Mouse (Mus musculus) intestine, postnatal 0 days (tissue): ENCODE results near the gene Igf1r. TPM values are rescaled to one million over a fixed set of nuclear protein-coding genes. Genes with fewer than 3 reads are reported as not detected.

Source experiments
- ATAC-seq: fragments of 200-750 bp; cut with Nextera tagmentation; 2 replicates; pipeline ENCODE4 v1.8.0; 2017; ENCODE audit warnings: mild to moderate bottlenecking, moderate TSS enrichment, moderate library complexity
- H3K27ac ChIP-seq: fragments of 300-500 bp; sonication (generic); 2 replicates; pipeline ENCODE4 v1.5.1; 2014; ENCODE audit warnings: mild to moderate bottlenecking, low read depth, low read length, moderate library complexity
- H3K27me3 ChIP-seq: fragments of 300-500 bp; sonication (generic); replicated peaks from 2 replicates; pipeline ENCODE4 v1.6.1; 2014; ENCODE audit warnings: low read length, mixed read lengths; ENCODE audit not compliant: control insufficient read depth, insufficient read depth
- H3K36me3 ChIP-seq: fragments of 300-500 bp; sonication (generic); 2 replicates; pipeline ENCODE4 v1.6.1; 2014; ENCODE audit warnings: mild to moderate bottlenecking, moderate library complexity; ENCODE audit not compliant: control insufficient read depth, insufficient read depth
- H3K4me1 ChIP-seq: fragments of 300-500 bp; sonication (generic); replicated peaks from 2 replicates; pipeline ENCODE4 v1.6.1; 2014; ENCODE audit warnings: antibody characterized with exemption, low read length, mixed read lengths; ENCODE audit not compliant: control insufficient read depth, insufficient read depth
- H3K4me2 ChIP-seq: fragments of 300-500 bp; sonication (generic); replicated peaks from 2 replicates; pipeline ENCODE4 v1.6.1; 2014; ENCODE audit warnings: low read depth, mild to moderate bottlenecking, moderate library complexity
- H3K4me3 ChIP-seq: fragments of 300-500 bp; sonication (generic); 2 replicates; pipeline ENCODE4 v1.5.1; 2014; ENCODE audit warnings: low read depth, low read length
- H3K9ac ChIP-seq: fragments of 300-500 bp; sonication (generic); 2 replicates; pipeline ENCODE4 v1.6.1; 2014; ENCODE audit warnings: mild to moderate bottlenecking, low read depth, low read length
- H3K9me3 ChIP-seq: fragments of 300-500 bp; sonication (generic); 2 replicates; pipeline ENCODE4 v1.6.1; 2016; ENCODE audit warnings: mixed run types; ENCODE audit not compliant: control insufficient read depth
- CTCF ChIP-seq: sonication (generic); IDR thresholded peaks from 2 replicates; pipeline ENCODE4 v1.5.1; 2016; ENCODE audit warnings: low read depth, mild to moderate bottlenecking, control low read depth, antibody characterized with exemption, moderate library complexity
- WGBS: fragments of 180-500 bp; shearing (Covaris S2); extraction: QIAGEN DNeasy Blood & Tissue Kit; methylation state at CpG from one replicate; pipeline ENCODE4 v1.1.7; 2014; 5-methylcytosine and 5-hydroxymethylcytosine counted together
- polyA plus RNA-seq: library from polyadenylated mRNA; unstranded; fragments of >200 nt; fragmentation: Nextera tagmentation; extraction: Ambion mirVana; gene quantifications from 2 replicates; pipeline ENCODE4 v1.2.1, GENCODE M21; 2015

Gene Igf1r
- polyA plus RNA-seq, 1 experiment from 2014 or later, result 5.3 TPM

DNA sequence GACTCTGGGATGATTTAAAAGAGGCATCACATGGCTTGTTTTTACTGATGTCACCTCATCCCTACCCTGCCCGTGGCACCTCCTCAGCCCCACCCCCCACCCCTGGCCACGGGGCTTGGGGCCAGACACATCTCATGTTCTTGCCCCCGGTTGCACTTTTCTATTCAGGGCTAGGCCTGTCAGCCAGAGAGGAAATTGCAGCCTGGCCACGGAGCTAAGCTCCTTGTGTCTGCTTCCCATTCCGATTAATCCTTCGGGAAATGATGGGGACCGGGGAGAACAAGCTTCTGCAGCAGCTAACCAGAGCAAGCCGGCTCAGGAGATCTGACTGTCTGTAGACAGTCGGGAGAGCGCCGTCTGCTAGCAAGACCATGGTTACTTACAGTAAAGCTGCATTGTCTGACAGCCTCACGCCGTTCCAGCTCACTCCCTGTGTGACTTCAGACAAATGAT, 270.8 kb downstream of the Igf1r start:
- Histone ChIP-seq H3K9ac (no peak overlapping the region), H3K36me3 (peaks cover 35% of the 10 kb centered on the region; the same call in 1 of the 2 replicates), H3K4me3 (no peak overlapping the region), H3K4me1 (no peaks in the 10 kb centered on the region), H3K9me3 (no peaks in the 10 kb centered on the region), H3K27ac (no peak overlapping the region), H3K4me2 (no peak overlapping the region), H3K27me3 (no peaks in the 10 kb centered on the region)
- WGBS, result 58% methylated on average over 13 of the region's 13 CpGs
- no peak for TF ChIP-seq CTCF
- no peak for ATAC-seq

DNA sequence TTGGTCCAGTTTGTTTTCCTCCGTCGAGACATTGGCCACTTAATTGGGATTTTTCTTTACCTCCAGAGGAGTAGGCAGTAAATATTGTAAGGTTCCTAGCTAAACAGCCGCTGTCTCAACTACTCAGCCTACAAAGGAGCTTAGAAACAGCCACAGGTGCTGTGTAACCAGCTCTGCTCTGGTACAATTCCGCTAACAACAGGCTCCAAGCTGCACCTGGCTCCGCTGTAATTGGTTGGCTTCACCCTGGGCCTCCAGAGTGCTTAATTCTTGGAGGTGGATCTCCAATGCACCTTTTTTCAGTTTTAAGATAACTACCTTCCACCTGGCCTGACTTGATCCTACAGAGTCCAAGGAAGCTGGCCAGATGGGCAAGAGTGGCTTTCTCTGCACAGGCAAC, 271.4 kb downstream of the Igf1r start:
- ATAC-seq, result no peak
- 89% methylated on average over 5 of the region's 5 CpGs for WGBS
- H3K9me3 ChIP-seq, result no peaks in the 10 kb centered on the region
- no peak overlapping the region for H3K27ac ChIP-seq
- H3K9ac ChIP-seq, result no peak overlapping the region
- no peaks in the 10 kb centered on the region for H3K27me3 ChIP-seq
- H3K4me2 ChIP-seq, result no peak overlapping the region
- peaks cover 32% of the 10 kb centered on the region; the same call in 1 of the 2 replicates for H3K36me3 ChIP-seq
- no peak for TF ChIP-seq CTCF
- H3K4me3 ChIP-seq, result no peak overlapping the region
- H3K4me1 ChIP-seq, result no peaks in the 10 kb centered on the region

DNA sequence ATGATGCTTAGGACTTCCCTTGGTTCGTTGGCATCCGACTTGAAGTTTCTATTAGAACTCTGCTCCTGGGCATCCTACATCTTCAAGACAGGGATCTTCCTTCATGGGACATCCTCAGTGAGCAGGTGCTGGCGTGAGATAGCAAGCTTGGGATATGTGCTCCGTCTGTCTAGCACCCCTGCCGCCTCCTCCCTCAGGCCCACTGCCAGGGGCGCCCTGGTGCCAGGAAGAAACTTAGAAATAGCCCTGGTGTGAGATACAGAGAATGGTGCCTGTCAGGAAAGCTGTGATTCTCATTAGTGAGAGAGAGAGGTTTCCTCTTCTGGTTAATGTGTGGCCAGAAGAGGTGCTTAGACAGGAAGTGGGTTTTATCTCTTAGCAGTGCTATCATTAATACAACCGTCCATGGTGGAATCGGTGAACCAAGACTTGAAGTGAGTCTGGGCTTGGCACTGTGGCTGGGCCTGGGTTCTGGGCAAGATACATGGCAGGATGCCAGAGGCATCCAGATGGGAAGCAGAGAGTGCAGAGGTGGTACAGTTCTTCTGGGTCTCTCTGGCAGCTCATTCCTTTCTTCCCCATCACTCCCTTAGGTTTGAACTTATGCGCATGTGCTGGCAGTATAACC, 272.9 kb downstream of the Igf1r start:
- Histone ChIP-seq H3K27ac (no peak overlapping the region), H3K4me3 (no peak overlapping the region), H3K36me3 (peaks cover 21% of the 10 kb centered on the region; the same call in 1 of the 2 replicates), H3K9me3 (no peaks in the 10 kb centered on the region), H3K4me1 (no peaks in the 10 kb centered on the region), H3K9ac (no peak overlapping the region), H3K27me3 (no peaks in the 10 kb centered on the region), H3K4me2 (no peak overlapping the region)
- 87% methylated on average over 9 of the region's 9 CpGs for WGBS
- no peak for TF ChIP-seq CTCF
- ATAC-seq, result no peak

DNA sequence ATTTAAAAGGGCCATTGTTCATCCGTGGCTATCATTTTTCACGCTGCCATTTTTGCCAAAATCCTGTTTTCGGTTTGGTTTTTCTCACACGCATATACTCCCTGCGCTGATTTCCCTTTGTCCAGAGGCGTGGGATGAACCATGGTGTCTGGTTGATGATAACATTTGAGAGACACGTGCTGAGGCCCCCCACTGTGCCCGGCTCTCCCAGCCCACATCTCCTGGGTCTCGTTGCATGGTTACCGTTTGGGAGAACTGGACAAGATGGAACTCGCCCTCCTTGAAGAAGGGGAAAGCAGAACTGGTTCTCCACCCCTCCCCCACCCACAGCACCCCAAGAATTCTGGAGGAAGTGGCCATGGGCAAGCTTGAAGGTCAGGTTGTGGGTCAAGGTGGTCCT, 274.4 kb downstream of the Igf1r start:
- Histone ChIP-seq H3K4me2 (no peak overlapping the region), H3K9me3 (no peaks in the 10 kb centered on the region), H3K4me1 (no peaks in the 10 kb centered on the region), H3K36me3 (peaks cover 17% of the 10 kb centered on the region; the same call in 1 of the 2 replicates), H3K9ac (no peak overlapping the region), H3K27me3 (no peaks in the 10 kb centered on the region), H3K27ac (no peak overlapping the region), H3K4me3 (no peak overlapping the region)
- 89% methylated on average over 11 of the region's 11 CpGs for WGBS
- no peak for TF ChIP-seq CTCF
- ATAC-seq, result no peak

- WGBS, result 84% methylated on average over 4 of the region's 4 CpGs
- no peaks in the 10 kb centered on the region for H3K9me3 ChIP-seq
- no peak overlapping the region for H3K4me3 ChIP-seq
- H3K27me3 ChIP-seq, result no peaks in the 10 kb centered on the region
- no peak overlapping the region for H3K27ac ChIP-seq
- ATAC-seq, result no peak
- no peak overlapping the region for H3K9ac ChIP-seq
- peaks cover 17% of the 10 kb centered on the region; the same call in 1 of the 2 replicates for H3K36me3 ChIP-seq
- TF ChIP-seq CTCF, result no peak
- no peaks in the 10 kb centered on the region for H3K4me1 ChIP-seq
- no peak overlapping the region for H3K4me2 ChIP-seq
These were observed 275.0 kb downstream of the Igf1r start for GRCm38 (mm10) chr7:68227621-68228020.

DNA sequence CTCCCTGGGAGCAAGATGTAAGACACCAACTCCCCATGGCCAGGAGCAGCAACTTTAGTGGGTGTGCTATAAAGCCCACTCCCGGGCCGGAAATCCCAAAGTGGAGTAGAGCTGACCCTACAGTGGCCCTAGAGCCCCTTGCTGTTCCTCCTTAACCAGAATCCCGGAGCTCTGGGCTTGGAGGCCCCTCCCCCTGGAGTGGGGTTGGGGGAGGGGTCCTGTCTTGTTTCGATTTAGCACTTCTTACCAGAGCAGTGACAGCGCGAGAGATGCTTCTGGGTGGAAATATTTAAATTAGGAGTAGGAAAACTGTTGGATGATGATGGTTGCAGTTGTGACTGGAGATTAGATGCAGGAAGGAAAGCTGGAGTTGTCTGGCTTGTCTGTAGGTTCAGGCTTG, 275.9 kb downstream of the Igf1r start:
- no peak for TF ChIP-seq CTCF
- Histone ChIP-seq H3K27ac (no peak overlapping the region), H3K9me3 (no peaks in the 10 kb centered on the region), H3K36me3 (peaks cover 17% of the 10 kb centered on the region; the same call in 1 of the 2 replicates), H3K4me3 (no peak overlapping the region), H3K9ac (no peak overlapping the region), H3K27me3 (no peaks in the 10 kb centered on the region), H3K4me2 (no peak overlapping the region), H3K4me1 (no peaks in the 10 kb centered on the region)
- WGBS, result 62% methylated on average over 6 of the region's 6 CpGs
- ATAC-seq, result no peak
